Mouse (Mus musculus) cortical plate, adult 2 months (tissue): ENCODE results near the gene Disp1.

ENCODE experiments used
- CTCF ChIP-seq: fragments of 200-500 bp; IDR thresholded peaks from 2 replicates; pipeline ENCODE4 v1.5.1; 2011; ENCODE audit warnings: mild to moderate bottlenecking, control low read depth, low read length; ENCODE audit not compliant: insufficient read depth; ENCODE audit errors: extremely low read depth
- POLR2A ChIP-seq: fragments of 200-500 bp; IDR thresholded peaks from 2 replicates; pipeline ENCODE4 v1.6.1; 2011; ENCODE audit warnings: mild to moderate bottlenecking, low read length, control low read depth; ENCODE audit not compliant: insufficient read depth; ENCODE audit errors: extremely low read depth

- TF ChIP-seq POLR2A: no peak
- TF ChIP-seq CTCF: no peak
These were observed 137.0 kb downstream of the Disp1 start for GRCm38 (mm10) chr1:183084085-183085050.
